Mouse (Mus musculus) G1E-ER4 (cell line): ENCODE results near the gene Gm2012. TPM values are rescaled to one million over a fixed set of nuclear protein-coding genes. Genes with fewer than 3 reads are reported as not detected.
"Not testable (repeated sequence)": the region's sequence is repeated elsewhere in the genome, so short reads cannot be mapped to it uniquely, and the experiment has no call there.

Experiments
- GATA1 ChIP-seq: IDR thresholded peaks from one replicate; pipeline ENCODE4 v1.8.0; 2012; ENCODE audit warnings: low read length, inconsistent platforms
- polyA plus RNA-seq: library from polyadenylated mRNA; stranded (reverse); fragments of >175 nt; gene quantifications from 2 replicates; pipeline ENCODE4 v1.2.3, GENCODE M21; 2012

Gene Gm2012
- polyA plus RNA-seq = not detected in 2 replicates

- TF ChIP-seq GATA1 = not testable (repeated sequence)
Observed at GRCm38 (mm10) chrX:26231255-26231654, at the start of gene Gm2012. Gene Gm2012 (minus strand): TSS chrX:26231355.

Other genes with a start within 250 kb of the Gm2012 start
- not detected in 2 replicates for gene Gm5168, start 180.3 kb downstream of the Gm2012 start, polyA plus RNA-seq
- not detected in 2 replicates for gene Gm2030, start 78.7 kb upstream of the Gm2012 start, polyA plus RNA-seq